Mouse (Mus musculus) layer of hippocampus, adult 2 months (tissue): ENCODE measurements around the gene Zbtb20. TPM values are rescaled to one million over a fixed set of nuclear protein-coding genes. Genes with fewer than 3 reads are reported as not detected.

Experiments used
- DNase-seq, 2 experiments: peaks; one replicate each; pipeline ENCODE4 v3.0.0; 2022; ENCODE audit warnings: low spot score in 2 of 2
- H3K27ac ChIP-seq: fragments of 200-600 bp; 2 replicates; pipeline ENCODE4 v1.8.1; 2022
- H3K4me3 ChIP-seq: fragments of 200-600 bp; 2 replicates; pipeline ENCODE4 v1.8.1; 2022; ENCODE audit warnings: mild to moderate bottlenecking
- CTCF ChIP-seq: fragments of 200-600 bp; conservative IDR thresholded peaks from 2 replicates; pipeline ENCODE4 v1.8.1; 2022; ENCODE audit warnings: antibody characterized with exemption, mild to moderate bottlenecking, moderate library complexity
- total RNA-seq, 2 experiments: library from RNA; stranded (reverse); gene quantifications; 2 replicates each; pipeline ENCODE4 v1.2.3; 2021

Zbtb20 gene
- total RNA-seq, 2 experiments from 2014 or later = 335 to 353 TPM

GRCm38 (mm10) chr16:43623315-43624000, 747.8 kb downstream of the Zbtb20 start:
- no peak overlapping the region for H3K4me3 ChIP-seq
- no peak for DNase-seq
- peak overlapping the region; percentile 85 for H3K27ac ChIP-seq
- no peak for TF ChIP-seq CTCF

GRCm38 (mm10) chr16:43624876-43625275, 749.2 kb downstream of the Zbtb20 start:
- no peak for DNase-seq
- TF ChIP-seq CTCF = no peak
- peak overlapping the region; percentile 85 for H3K27ac ChIP-seq
- H3K4me3 ChIP-seq = no peak overlapping the region

- H3K27ac ChIP-seq = peak overlapping the region; percentile 85
- TF ChIP-seq CTCF = no peak
- DNase-seq = no peak
- no peak overlapping the region for H3K4me3 ChIP-seq
Measured at GRCm38 (mm10) chr16:43625289-43625688, 749.6 kb downstream of the Zbtb20 start.

GRCm38 (mm10) chr16:43625956-43626355, 750.3 kb downstream of the Zbtb20 start:
- Histone ChIP-seq H3K27ac (peak overlapping the region; percentile 85), H3K4me3 (no peak overlapping the region)
- peak; percentile 43 for TF ChIP-seq CTCF
- DNase-seq = peak; percentile 50 to 67

GRCm38 (mm10) chr16:43628662-43629061, 753.0 kb downstream of the Zbtb20 start:
- no peak for DNase-seq
- Histone ChIP-seq H3K4me3 (no peak overlapping the region), H3K27ac (no peak overlapping the region)
- no peak for TF ChIP-seq CTCF

- TF ChIP-seq CTCF = peak; percentile 51
- Histone ChIP-seq H3K27ac (no peak overlapping the region), H3K4me3 (no peak overlapping the region)
- no peak for DNase-seq
Measured at GRCm38 (mm10) chr16:43631758-43632157, 756.1 kb downstream of the Zbtb20 start.

- no peak for DNase-seq
- TF ChIP-seq CTCF = no peak
- H3K27ac ChIP-seq = no peak overlapping the region
- H3K4me3 ChIP-seq = no peak overlapping the region
Measured at GRCm38 (mm10) chr16:43634037-43634436, 758.4 kb downstream of the Zbtb20 start.

- Histone ChIP-seq H3K27ac (peak overlapping the region; percentile 83), H3K4me3 (no peak overlapping the region)
- no peak for TF ChIP-seq CTCF
- DNase-seq = no peak
Measured at GRCm38 (mm10) chr16:43637241-43637640, 761.6 kb downstream of the Zbtb20 start.

- peak overlapping the region; percentile 83 for H3K27ac ChIP-seq
Measured at GRCm38 (mm10) chr16:43638406-43639049, 762.8 kb downstream of the Zbtb20 start.

GRCm38 (mm10) chr16:43641230-43641629, 765.5 kb downstream of the Zbtb20 start:
- no peak for DNase-seq
- TF ChIP-seq CTCF = no peak
- Histone ChIP-seq H3K27ac (no peak overlapping the region), H3K4me3 (no peak overlapping the region)

More at GRCm38 (mm10) chr16:43638406-43639049, 762.8 kb downstream of the Zbtb20 start:
- DNase-seq = no peak
- no peak for TF ChIP-seq CTCF
- peak overlapping the region; percentile 11; the same call in 1 of the 2 replicates for H3K4me3 ChIP-seq

- no peak for TF ChIP-seq CTCF
- DNase-seq = no peak
- H3K27ac ChIP-seq = no peak overlapping the region
- no peak overlapping the region for H3K4me3 ChIP-seq
Measured at GRCm38 (mm10) chr16:43645879-43646278, 770.2 kb downstream of the Zbtb20 start.

- Histone ChIP-seq H3K27ac (no peak overlapping the region), H3K4me3 (no peak overlapping the region)
- no peak for TF ChIP-seq CTCF
- DNase-seq = no peak
Measured at GRCm38 (mm10) chr16:43646943-43647342, 771.3 kb downstream of the Zbtb20 start.

GRCm38 (mm10) chr16:43647641-43648040, 772.0 kb downstream of the Zbtb20 start:
- DNase-seq = no peak
- H3K4me3 ChIP-seq = no peak overlapping the region
- TF ChIP-seq CTCF = no peak
- H3K27ac ChIP-seq = no peak overlapping the region

GRCm38 (mm10) chr16:43650355-43651080, 774.8 kb downstream of the Zbtb20 start:
- H3K4me3 ChIP-seq = no peak overlapping the region
- no peak overlapping the region for H3K27ac ChIP-seq
- DNase-seq = no peak
- TF ChIP-seq CTCF = no peak
